Mouse (Mus musculus) CH12.LX (cell line): ENCODE measurements around the gene Pdzd2. TPM values are rescaled to one million over a fixed set of nuclear protein-coding genes. Genes with fewer than 3 reads are reported as not detected.

Experiments used
- DNase-seq: peaks from one replicate; pipeline ENCODE4 v3.0.0-alpha.2; 2013; ENCODE audit errors: extremely low read depth
- H3K27ac ChIP-seq: 2 replicates; pipeline ENCODE4 v1.5.1; 2012; ENCODE audit warnings: low read depth, mild to moderate bottlenecking, control low read depth, moderate library complexity; ENCODE audit not compliant: insufficient read depth
- H3K27me3 ChIP-seq: replicated peaks from 2 replicates; pipeline ENCODE3; 2012; ENCODE audit warnings: inconsistent platforms
- H3K36me3 ChIP-seq, 2 experiments: replicated peaks in 1 of 2; 2 replicates each; pipeline versions ENCODE3 to v1.6.1; 2012; ENCODE audit warnings: inconsistent platforms in 1 of 2, low read length in 1 of 2, mild to moderate bottlenecking in 1 of 2, mixed read lengths in 1 of 2, moderate library complexity in 1 of 2; ENCODE audit not compliant: control insufficient read depth in 1 of 2, insufficient read depth in 1 of 2
- H3K4me1 ChIP-seq, 2 experiments: 2 replicates each; pipeline ENCODE4 v1.6.1; 2012; ENCODE audit warnings: inconsistent platforms in 1 of 2, moderate library complexity in 1 of 2; ENCODE audit not compliant: insufficient read depth in 2 of 2, control insufficient read depth in 1 of 2
- H3K4me2 ChIP-seq: 2 replicates; pipeline ENCODE4 v1.6.1; 2012; ENCODE audit warnings: low read depth, mild to moderate bottlenecking, control low read depth; ENCODE audit not compliant: poor library complexity, insufficient read depth, severe bottlenecking
- H3K4me3 ChIP-seq, 3 experiments: fragments of 150-350 bp in 1 of 3; sonication (generic) in 1 of 3; replicated peaks in 1 of 3; 2 replicates each; pipeline versions ENCODE3 to v1.5.1; 2011 to 2012; ENCODE audit warnings: low read depth in 2 of 3, low read length in 2 of 3, mild to moderate bottlenecking in 2 of 3, moderate library complexity in 2 of 3, control low read depth in 1 of 3, improper control_type of control experiment in 1 of 3, inconsistent platforms in 1 of 3, mixed read lengths in 1 of 3; ENCODE audit not compliant: poor library complexity in 1 of 3
- H3K79me2 ChIP-seq: replicated peaks from 2 replicates; pipeline ENCODE4 v1.6.1; 2012; ENCODE audit warnings: mild to moderate bottlenecking, moderate library complexity; ENCODE audit not compliant: control insufficient read depth, poor library complexity, insufficient read depth, severe bottlenecking; ENCODE audit errors: extremely low read depth
- H3K9ac ChIP-seq: 2 replicates; pipeline ENCODE4 v1.6.1; 2012; ENCODE audit warnings: low read depth, mild to moderate bottlenecking, control low read depth, moderate library complexity; ENCODE audit not compliant: insufficient read depth
- H3K9me3 ChIP-seq: replicated peaks from 2 replicates; pipeline ENCODE3; 2012; ENCODE audit warnings: low read length, inconsistent platforms, mixed read lengths
- CHD2 ChIP-seq: IDR thresholded peaks from 2 replicates; pipeline ENCODE4 v1.6.1; 2011; ENCODE audit warnings: low read length, improper control_type of control experiment
- CTCF ChIP-seq, 2 experiments: IDR thresholded peaks in 1 of 2; conservative IDR thresholded peaks in 1 of 2; 2 replicates each; pipeline ENCODE4 v1.5.1; 2011 to 2012; ENCODE audit warnings: low read depth in 2 of 2, low read length in 2 of 2, improper control_type of control experiment in 1 of 2, inconsistent platforms in 1 of 2, mild to moderate bottlenecking in 1 of 2, moderate library complexity in 1 of 2
- E2F4 ChIP-seq: IDR thresholded peaks from 2 replicates; pipeline ENCODE4 v1.6.1; 2011; ENCODE audit warnings: low read depth, low read length, improper control_type of control experiment; ENCODE audit not compliant: insufficient replicate concordance
- ELF1 ChIP-seq: IDR thresholded peaks from 2 replicates; pipeline ENCODE4 v1.6.1; 2014; ENCODE audit warnings: low read depth, mild to moderate bottlenecking, inconsistent platforms, low read length, improper control_type of control experiment
- EP300 ChIP-seq: IDR thresholded peaks from 2 replicates; pipeline ENCODE4 v1.6.1; 2011; ENCODE audit warnings: low read length, improper control_type of control experiment
- HCFC1 ChIP-seq: IDR thresholded peaks from 2 replicates; pipeline ENCODE4 v1.6.1; 2012; ENCODE audit warnings: low read depth, mild to moderate bottlenecking, inconsistent platforms, low read length, improper control_type of control experiment
- JUND ChIP-seq: conservative IDR thresholded peaks from 2 replicates; pipeline ENCODE4 v1.6.1; 2011; ENCODE audit warnings: low read depth, low read length, improper control_type of control experiment
- KAT2A ChIP-seq: IDR thresholded peaks from 2 replicates; pipeline ENCODE4 v1.6.1; 2012; ENCODE audit warnings: low read length, improper control_type of control experiment, inconsistent platforms; ENCODE audit not compliant: insufficient replicate concordance
- MAX ChIP-seq: IDR thresholded peaks from 2 replicates; pipeline ENCODE4 v1.6.1; 2011; ENCODE audit warnings: low read length, improper control_type of control experiment
- MAZ ChIP-seq: IDR thresholded peaks from 2 replicates; pipeline ENCODE4 v1.6.1; 2012; ENCODE audit warnings: low read depth, mild to moderate bottlenecking, inconsistent platforms, low read length, improper control_type of control experiment, moderate library complexity
- MEF2A ChIP-seq: IDR thresholded peaks from 2 replicates; pipeline ENCODE4 v1.6.1; 2014; ENCODE audit warnings: low read depth, mild to moderate bottlenecking, inconsistent platforms, low read length, improper control_type of control experiment, borderline replicate concordance
- MXI1 ChIP-seq: IDR thresholded peaks from 2 replicates; pipeline ENCODE4 v1.6.1; 2011; ENCODE audit warnings: mild to moderate bottlenecking, low read depth, low read length, improper control_type of control experiment
- PAX5 ChIP-seq: IDR thresholded peaks from 2 replicates; pipeline ENCODE4 v1.6.1; 2012; ENCODE audit warnings: low read length, inconsistent platforms, mixed read lengths
- POLR2A ChIP-seq: IDR thresholded peaks from 2 replicates; pipeline ENCODE4 v1.6.1; 2011; ENCODE audit warnings: low read depth, mild to moderate bottlenecking, improper control_type of control experiment, low read length
- RAD21 ChIP-seq: IDR thresholded peaks from 2 replicates; pipeline ENCODE4 v1.6.1; 2011; ENCODE audit warnings: low read depth, mild to moderate bottlenecking, low read length, improper control_type of control experiment, moderate library complexity
- RCOR1 ChIP-seq: conservative IDR thresholded peaks from 2 replicates; pipeline ENCODE4 v1.6.1; 2012; ENCODE audit warnings: low read depth, mild to moderate bottlenecking, inconsistent platforms, low read length, improper control_type of control experiment
- SIN3A ChIP-seq: IDR thresholded peaks from 2 replicates; pipeline ENCODE4 v1.6.1; 2012; ENCODE audit warnings: low read length, improper control_type of control experiment, inconsistent platforms
- SMC3 ChIP-seq: IDR thresholded peaks from 2 replicates; pipeline ENCODE4 v1.6.1; 2011; ENCODE audit warnings: low read depth, low read length, improper control_type of control experiment
- TBP ChIP-seq: conservative IDR thresholded peaks from 2 replicates; pipeline ENCODE4 v1.6.1; 2011; ENCODE audit warnings: low read depth, low read length, improper control_type of control experiment
- USF1 ChIP-seq: IDR thresholded peaks from 2 replicates; pipeline ENCODE4 v1.6.1; 2014; ENCODE audit warnings: low read depth, mild to moderate bottlenecking, inconsistent platforms, low read length, improper control_type of control experiment
- USF2 ChIP-seq: conservative IDR thresholded peaks from 2 replicates; pipeline ENCODE4 v1.6.1; 2011; ENCODE audit warnings: low read depth, low read length, improper control_type of control experiment
- dilution Hi-C: fragments of 300-500 bp; cut with MboI; formaldehyde crosslinking; loops from 2 replicates; pipeline ENCODE4 v1.14.3; 2020; ENCODE audit warnings: low sequenced_read_pairs; ENCODE audit not compliant: extremely low pct_unique_long_range_greater_than_20kb, extremely low pct_ligation_motif_present
- in situ Hi-C: fragments of 300-500 bp; cut with MboI; formaldehyde crosslinking; loops from 3 replicates; pipeline ENCODE4 v1.14.3; 2019; ENCODE audit warnings: low sequenced_read_pairs, low pct_ligation_motif_present, low pct_unique_long_range_greater_than_20kb, mixed read lengths
- polyA plus RNA-seq: library from polyadenylated mRNA; unstranded; fragments of >175 nt; gene quantifications from 2 replicates; pipeline ENCODE4 v1.2.1, GENCODE M21; 2012; ENCODE audit warnings: low read depth; ENCODE audit not compliant: insufficient read length
- total RNA-seq, 2 experiments: library from RNA; depleted of rRNA; stranded (reverse); fragments of 300-350 nt in 1 of 2; fragments of >200 nt in 1 of 2; gene quantifications; 2 replicates each; pipeline ENCODE4 v1.2.3; 2012 to 2014

Gene Pdzd2
- total and polyA plus RNA-seq, 3 experiments, result 0.04 to 0.24 (median 0.17) TPM

DNA sequence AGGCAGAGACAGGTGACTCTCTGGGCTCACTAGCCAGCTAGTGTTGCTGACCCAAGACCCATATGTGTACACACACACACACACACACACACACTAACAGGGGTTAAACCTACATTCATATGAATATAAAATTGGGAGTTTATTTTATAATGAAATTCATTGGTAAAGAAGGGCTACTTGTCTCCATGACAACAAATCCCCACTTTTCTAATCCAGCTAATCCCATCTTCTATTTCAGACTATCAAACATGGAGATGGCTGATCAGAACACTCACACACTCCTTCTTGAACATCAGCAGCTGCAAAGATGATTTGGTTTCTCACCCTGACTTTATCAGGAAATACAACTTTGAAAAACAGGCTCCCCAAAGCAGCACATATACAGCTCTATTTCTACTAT is 245.6 kb downstream of the Pdzd2 start:
- dilution Hi-C loops (no loop called here), in situ Hi-C loops (no loop called here)
- no peak for DNase-seq
- Histone ChIP-seq H3K79me2 (no peaks in the 10 kb centered on the region), H3K9me3 (no peaks in the 10 kb centered on the region), H3K4me1 (no peaks in the 10 kb centered on the region), H3K36me3 (no peaks in the 10 kb centered on the region), H3K9ac (no peak overlapping the region), H3K27ac (no peak overlapping the region), H3K4me2 (no peak overlapping the region), H3K4me3 (no peak overlapping the region), H3K27me3 (no peaks in the 10 kb centered on the region)
- TF ChIP-seq ELF1 (no peak), PAX5 (no peak), MXI1 (no peak), MAX (no peak), USF1 (no peak), HCFC1 (no peak), MEF2A (no peak), RCOR1 (no peak), POLR2A (no peak), TBP (no peak), CHD2 (no peak)

DNA sequence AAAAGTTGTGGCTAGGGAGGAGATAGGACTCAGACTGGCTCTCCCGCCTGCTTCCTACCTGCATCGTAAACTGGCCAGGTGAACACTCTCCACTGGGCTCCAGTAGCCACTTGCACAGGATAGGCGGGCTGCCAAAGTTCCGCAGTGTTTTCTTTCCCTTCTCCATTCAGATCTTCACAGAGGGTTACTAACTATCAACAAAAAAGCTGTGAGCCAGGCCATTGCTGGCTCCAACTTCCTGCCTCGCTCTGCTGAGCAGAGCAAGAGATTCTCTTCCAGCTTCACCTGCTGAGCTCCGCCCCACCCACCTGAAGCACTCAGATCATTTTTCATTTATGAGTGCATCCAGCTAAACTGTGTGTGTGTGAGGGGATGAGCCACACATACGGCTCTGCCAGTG is 246.5 kb downstream of the Pdzd2 start:
- dilution Hi-C loops (no loop called here), in situ Hi-C loops (no loop called here)
- no peaks in the 10 kb centered on the region for H3K9me3 ChIP-seq
- H3K27ac ChIP-seq, result no peak overlapping the region
- H3K36me3 ChIP-seq, result no peaks in the 10 kb centered on the region
- H3K27me3 ChIP-seq, result no peaks in the 10 kb centered on the region
- no peak overlapping the region for H3K4me3 ChIP-seq
- H3K9ac ChIP-seq, result no peak overlapping the region
- no peaks in the 10 kb centered on the region for H3K79me2 ChIP-seq
- no peak for DNase-seq
- no peak overlapping the region for H3K4me2 ChIP-seq
- no peaks in the 10 kb centered on the region for H3K4me1 ChIP-seq
- no peak for TF ChIP-seq USF1
- TF ChIP-seq JUND, result no peak
- TF ChIP-seq SIN3A, result no peak
- no peak for TF ChIP-seq MXI1

DNA sequence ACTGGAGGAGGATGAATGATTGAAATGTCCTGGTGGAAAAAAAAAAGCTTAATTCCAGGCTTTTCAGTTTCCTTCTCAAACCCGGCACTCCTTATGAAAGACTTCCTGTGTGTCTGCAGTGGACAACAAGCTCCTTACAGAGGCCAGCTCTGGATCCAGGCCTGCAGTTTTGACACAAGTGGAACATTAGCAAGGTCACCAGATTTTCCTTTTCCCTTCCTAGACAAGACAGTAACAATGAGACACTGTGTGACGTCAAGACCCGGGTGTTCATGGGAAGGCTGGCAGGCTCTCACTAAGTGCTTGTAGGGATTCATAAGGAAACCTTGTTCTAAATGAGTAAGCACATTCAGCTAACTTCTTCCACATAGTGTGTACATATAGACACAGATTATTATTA is 248.8 kb downstream of the Pdzd2 start:
- no peak for DNase-seq
- H3K9me3 ChIP-seq, result peaks cover 3% of the 10 kb centered on the region
- no peaks in the 10 kb centered on the region for H3K4me1 ChIP-seq
- no peak for TF ChIP-seq E2F4
- no peak for TF ChIP-seq RAD21
- no peak for TF ChIP-seq USF2
- TF ChIP-seq MAZ, result no peak
- TF ChIP-seq CTCF (conservative IDR thresholded peaks at IDR 0.05 in 1 of 2, IDR thresholded peaks at IDR 0.05 in 1 of 2; ENCODE audit: low read depth in 2 of 2, low read length in 2 of 2), result no peak
- no peak for TF ChIP-seq RCOR1
- TF ChIP-seq EP300, result no peak
- no peak for TF ChIP-seq POLR2A
- no peak for TF ChIP-seq KAT2A
- TF ChIP-seq SMC3, result no peak
- TF ChIP-seq, all 38 proteins: peak for 0
- dilution Hi-C loops, result no loop called here
- Histone ChIP-seq H3K36me3 (no peaks in the 10 kb centered on the region), H3K27ac (no peak overlapping the region), H3K79me2 (no peaks in the 10 kb centered on the region), H3K4me2 (no peak overlapping the region), H3K9ac (no peak overlapping the region), H3K4me3 (no peak overlapping the region), H3K27me3 (no peaks in the 10 kb centered on the region)
- in situ Hi-C loops, result no loop called here
